Mouse (Mus musculus) erythroblast, embryonic 14.5 days (primary cell): ENCODE results near the gene Gm44973. TPM values are rescaled to one million over a fixed set of nuclear protein-coding genes. Genes with fewer than 3 reads are reported as not detected.
A peak's percentile ranks its signal among the peaks of the same experiment; 100 is the strongest.
"Not testable (repeated sequence)": the region's sequence is repeated elsewhere in the genome, so short reads cannot be mapped to it uniquely, and the experiment has no call there.

Experiments
- H3K27me3 ChIP-seq: 2 replicates; pipeline ENCODE4 v1.6.1; 2012; ENCODE audit warnings: inconsistent platforms; ENCODE audit not compliant: control insufficient read depth
- H3K36me3 ChIP-seq: 2 replicates; pipeline ENCODE4 v1.6.1; 2012; ENCODE audit warnings: mild to moderate bottlenecking, inconsistent platforms; ENCODE audit not compliant: control insufficient read depth
- H3K4me1 ChIP-seq: 2 replicates; pipeline ENCODE4 v1.6.1; 2012; ENCODE audit warnings: inconsistent platforms; ENCODE audit not compliant: control insufficient read depth
- H3K4me3 ChIP-seq: replicated peaks from 2 replicates; pipeline ENCODE3; 2012; ENCODE audit warnings: moderate library complexity, mild to moderate bottlenecking, inconsistent platforms
- H3K9me3 ChIP-seq: 2 replicates; pipeline ENCODE4 v1.6.1; 2012; ENCODE audit warnings: low read length, inconsistent platforms, mixed read lengths; ENCODE audit not compliant: control insufficient read depth
- GATA1 ChIP-seq: IDR thresholded peaks from 2 replicates; pipeline ENCODE4 v1.6.1; 2012; ENCODE audit warnings: low read length, inconsistent platforms, mixed read lengths
- TAL1 ChIP-seq: IDR thresholded peaks from 3 replicates; pipeline ENCODE4 v1.6.1; 2012; ENCODE audit warnings: low read length, inconsistent platforms, mixed read lengths
- polyA plus RNA-seq: library from polyadenylated mRNA; stranded (reverse); fragments of >175 nt; gene quantifications from 2 replicates; pipeline ENCODE4 v1.2.3, GENCODE M21; 2012

Gene Gm44973
- polyA plus RNA-seq, 1 experiment: not detected

- Histone ChIP-seq H3K27me3 (no peaks in the 10 kb centered on the region), H3K36me3 (peaks cover 55% of the 10 kb centered on the region)
- TF ChIP-seq TAL1 (no peak), GATA1 (no peak)
These were observed 812 bp upstream of the Gm44973 start, which contains the start of the genes Zfp524 and Fiz1 for GRCm38 (mm10) chr7:5014251-5015117. TSS of gene Zfp524 (plus strand) at chr7:5014415. TSS of gene Fiz1 (minus strand) at chr7:5014697.

GRCm38 (mm10) chr7:5016057-5016456, 761 bp downstream of the Gm44973 start:
- H3K4me1 ChIP-seq: peaks cover 67% of the 10 kb centered on the region
- TF ChIP-seq GATA1 (no peak), TAL1 (no peak)

More at GRCm38 (mm10) chr7:5014251-5015117, 812 bp upstream of the Gm44973 start, which contains the start of the genes Zfp524 and Fiz1:
- Histone ChIP-seq H3K4me3 (peak within 1 kb of the TSS; percentile 91), H3K4me1 (peaks cover 58% of the 10 kb centered on the region), H3K9me3 (peaks cover 12% of the 10 kb centered on the region)

GRCm38 (mm10) chr7:5016920-5017319, 1.6 kb downstream of the Gm44973 start:
- peaks cover 12% of the 10 kb centered on the region for H3K9me3 ChIP-seq
- H3K4me1 ChIP-seq: peaks cover 72% of the 10 kb centered on the region
- TF ChIP-seq TAL1 (no peak), GATA1 (no peak)
- no peaks in the 10 kb centered on the region for H3K27me3 ChIP-seq
- H3K4me3 ChIP-seq: no peak overlapping the region
- peaks cover 30% of the 10 kb centered on the region for H3K36me3 ChIP-seq

More at GRCm38 (mm10) chr7:5016057-5016456, 761 bp downstream of the Gm44973 start:
- Histone ChIP-seq H3K9me3 (peaks cover 12% of the 10 kb centered on the region), H3K36me3 (peaks cover 39% of the 10 kb centered on the region), H3K27me3 (no peaks in the 10 kb centered on the region), H3K4me3 (peak overlapping the region; percentile 91)

GRCm38 (mm10) chr7:5017352-5017751, 2.1 kb downstream of the Gm44973 start:
- no peaks in the 10 kb centered on the region for H3K27me3 ChIP-seq
- H3K4me3 ChIP-seq: no peak overlapping the region
- H3K4me1 ChIP-seq: peaks cover 75% of the 10 kb centered on the region
- peaks cover 12% of the 10 kb centered on the region for H3K9me3 ChIP-seq
- H3K36me3 ChIP-seq: peaks cover 30% of the 10 kb centered on the region
- TF ChIP-seq TAL1 (no peak), GATA1 (no peak)

- peaks cover 12% of the 10 kb centered on the region for H3K9me3 ChIP-seq
- TF ChIP-seq TAL1: no peak
- no peak for TF ChIP-seq GATA1
- peaks cover 74% of the 10 kb centered on the region for H3K4me1 ChIP-seq
- H3K36me3 ChIP-seq: peaks cover 30% of the 10 kb centered on the region
- no peaks in the 10 kb centered on the region for H3K27me3 ChIP-seq
- H3K4me3 ChIP-seq: no peak overlapping the region
These were observed 2.6 kb downstream of the Gm44973 start for GRCm38 (mm10) chr7:5017931-5018330.

- peak overlapping the region; percentile 87 for H3K4me3 ChIP-seq
- H3K4me1 ChIP-seq: peaks cover 61% of the 10 kb centered on the region
- peaks cover 12% of the 10 kb centered on the region for H3K9me3 ChIP-seq
- H3K27me3 ChIP-seq: not testable (repeated sequence)
- peaks cover 43% of the 10 kb centered on the region for H3K36me3 ChIP-seq
These were observed 4.3 kb downstream of the Gm44973 start for GRCm38 (mm10) chr7:5019576-5019975.

- H3K36me3 ChIP-seq: peaks cover 46% of the 10 kb centered on the region
- peaks cover 59% of the 10 kb centered on the region for H3K4me1 ChIP-seq
These were observed 4.8 kb downstream of the Gm44973 start, which contains the start of the genes Zfp865 and Ccdc106 for GRCm38 (mm10) chr7:5020000-5020681. TSS of gene Zfp865 (plus strand) at chr7:5020376. TSS of gene Ccdc106 (plus strand) at chr7:5020553.

GRCm38 (mm10) chr7:5020685-5021084, 5.4 kb downstream of the Gm44973 start:
- H3K4me1 ChIP-seq: peaks cover 56% of the 10 kb centered on the region
- no peaks in the 10 kb centered on the region for H3K27me3 ChIP-seq
- peaks cover 50% of the 10 kb centered on the region for H3K36me3 ChIP-seq
- H3K4me3 ChIP-seq: peak overlapping the region; percentile 87
- peaks cover 12% of the 10 kb centered on the region for H3K9me3 ChIP-seq
- TF ChIP-seq GATA1 (no peak), TAL1 (no peak)

More at GRCm38 (mm10) chr7:5020000-5020681, 4.8 kb downstream of the Gm44973 start, which contains the start of the genes Zfp865 and Ccdc106:
- Histone ChIP-seq H3K27me3 (no peaks in the 10 kb centered on the region), H3K4me3 (peak within 1 kb of the TSS; percentile 87), H3K9me3 (peaks cover 12% of the 10 kb centered on the region)
- TF ChIP-seq GATA1 (no peak), TAL1 (no peak)

GRCm38 (mm10) chr7:5021197-5021596, 5.9 kb downstream of the Gm44973 start:
- H3K4me1 ChIP-seq: peaks cover 50% of the 10 kb centered on the region
- H3K4me3 ChIP-seq: peak overlapping the region; percentile 87
- TF ChIP-seq TAL1 (no peak), GATA1 (no peak)
- peaks cover 12% of the 10 kb centered on the region for H3K9me3 ChIP-seq
- no peaks in the 10 kb centered on the region for H3K27me3 ChIP-seq
- H3K36me3 ChIP-seq: peaks cover 52% of the 10 kb centered on the region
